In genomic region chr11:108224233-108224973, GRCm38 (mm10) we compare ENCODE assay signal across 10 mouse cellular contexts.
A peak's percentile ranks its signal among the peaks of the same experiment; 100 is the strongest.
DNase-seq lines count a peak whose midpoint lies in the region; ATAC-seq and TF ChIP-seq lines count a peak whose summit lies in the region.
"Had no signal": no experiment of that assay in that cellular context is flagged by ENCODE, and none has a peak within 500 bp of the region (broad histone marks: within the 10 kb centered on the region; RNA-seq: fewer than 3 reads in every experiment).

No protein-coding gene starts in this region.

- no peak for ATAC-seq in kidney, embryonic 14.5 days (ENCODE audit: low FRiP score, low TSS enrichment)
- no peak for ATAC-seq in midbrain, embryonic 14.5 days (ENCODE audit: low FRiP score, low TSS enrichment)

- DNase-seq in cerebellum, adult 2 months: peak; percentile 30 to 48
- DNase-seq in cerebellum, adult 8-10 months: no peak
- DNase-seq in kidney, postnatal 25 days: peak; percentile 32 to 61
- peak; percentile 63 for DNase-seq in CD4-positive, CD25-positive, alpha-beta regulatory T cell, adult 2 months (ENCODE audit: low read depth, low spot score)
- no peak for DNase-seq in midbrain, embryonic 14.5 days
- DNase-seq in right cerebral cortex, adult 2 months (ENCODE audit: low spot score in 2 of 2): no peak
- DNase-seq in gastrocnemius, postnatal 14 days: no peak

- no peak for TF ChIP-seq CTCF in cerebellum, adult 2 months (IDR thresholded peaks at IDR 0.05; ENCODE audit: borderline replicate concordance, insufficient read depth, low read depth, low read length)

- no peaks in the 10 kb centered on the region for H3K27me3 ChIP-seq in cerebellum, adult 2 months (ENCODE audit: control insufficient read depth, insufficient read depth, low read length)
- no peaks in the 10 kb centered on the region for H3K27me3 ChIP-seq in kidney, embryonic 14.5 days (ENCODE audit: control insufficient read depth, insufficient read depth, low read length)
- no peaks in the 10 kb centered on the region for H3K27me3 ChIP-seq in midbrain, embryonic 14.5 days (ENCODE audit: control insufficient read depth, insufficient read depth, low read length)
- H3K27me3 ChIP-seq: neural tube, embryonic 12.5 days had no signal

- H3K4me3 ChIP-seq in cerebellum, adult 2 months (replicated peaks; ENCODE audit: insufficient read depth, low read depth, low read length): no peak overlapping the region
- no peak overlapping the region for H3K4me3 ChIP-seq in kidney, embryonic 14.5 days (ENCODE audit: low read length)
- no peak overlapping the region for H3K4me3 ChIP-seq in midbrain, embryonic 14.5 days (replicated peaks; ENCODE audit: low read depth, low read length)
- H3K4me3 ChIP-seq: embryonic facial prominence, embryonic 10.5 days; neural tube, embryonic 12.5 days had no signal

- H3K9ac ChIP-seq in kidney, embryonic 14.5 days (ENCODE audit: low read depth, low read length): no peak overlapping the region
- no peak overlapping the region for H3K9ac ChIP-seq in midbrain, embryonic 14.5 days (replicated peaks; ENCODE audit: low read length)
- H3K9ac ChIP-seq: neural tube, embryonic 12.5 days had no signal

- H3K4me2 ChIP-seq in kidney, embryonic 14.5 days (replicated peaks; ENCODE audit: low read depth, low read length): no peak overlapping the region
- H3K4me2 ChIP-seq in midbrain, embryonic 14.5 days (ENCODE audit: low read length): no peak overlapping the region
- H3K4me2 ChIP-seq: neural tube, embryonic 12.5 days had no signal

- no peaks in the 10 kb centered on the region for H3K36me3 ChIP-seq in kidney, embryonic 14.5 days (ENCODE audit: control insufficient read depth, insufficient read depth, low read length)
- no peaks in the 10 kb centered on the region for H3K36me3 ChIP-seq in midbrain, embryonic 14.5 days (ENCODE audit: control insufficient read depth, insufficient read depth, low read length)
- H3K36me3 ChIP-seq: embryonic facial prominence, embryonic 10.5 days; neural tube, embryonic 12.5 days had no signal

- no peak for TF ChIP-seq POLR2A in cerebellum, adult 2 months (IDR thresholded peaks at IDR 0.05; ENCODE audit: borderline replicate concordance, insufficient read depth, low read length)

- intact Hi-C loops in gastrocnemius, postnatal 14 days (cut with DNase I; ENCODE audit: low total_unique reads): no loop called here

- no peaks in the 10 kb centered on the region for H3K9me3 ChIP-seq in kidney, embryonic 14.5 days (ENCODE audit: control insufficient read depth, low read length)
- H3K9me3 ChIP-seq in midbrain, embryonic 14.5 days (ENCODE audit: control insufficient read depth, low read length): no peaks in the 10 kb centered on the region
- H3K9me3 ChIP-seq: embryonic facial prominence, embryonic 10.5 days; neural tube, embryonic 12.5 days had no signal

- peaks cover 17% of the 10 kb centered on the region; the same call in 1 of the 2 replicates for H3K4me1 ChIP-seq in cerebellum, adult 2 months (ENCODE audit: control insufficient read depth, insufficient read depth, low read length)
- peaks cover 19% of the 10 kb centered on the region for H3K4me1 ChIP-seq in kidney, embryonic 14.5 days (ENCODE audit: control insufficient read depth, insufficient read depth, low read length)
- peaks cover 20% of the 10 kb centered on the region for H3K4me1 ChIP-seq in midbrain, embryonic 14.5 days (ENCODE audit: control insufficient read depth, insufficient read depth, low read length)

- no peak overlapping the region for H3K27ac ChIP-seq in cerebellum, adult 2 months (ENCODE audit: insufficient read depth, low read length)
- H3K27ac ChIP-seq in kidney, embryonic 14.5 days (ENCODE audit: low read depth, low read length): no peak overlapping the region
- peak overlapping the region; percentile 6; the same call in 1 of the 2 replicates for H3K27ac ChIP-seq in midbrain, embryonic 14.5 days (replicated peaks; ENCODE audit: low read depth, low read length)
- H3K27ac ChIP-seq: neural tube, embryonic 12.5 days had no signal

- WGBS in cerebellum, adult 2 months: 44% methylated on average over 11 of the region's 11 CpGs
- WGBS in kidney, embryonic 14.5 days: 30% methylated on average over 11 of the region's 11 CpGs
- WGBS in midbrain, embryonic 14.5 days: 39% methylated on average over 11 of the region's 11 CpGs

Comparison
In these comparisons a context has a peak if more than half of its experiments do, and no peak if none do; other contexts are left out.
1. DNase-seq: peak in cerebellum, adult 2 months (2 of 2), kidney, postnatal 25 days (2 of 2) and CD4-positive, CD25-positive, alpha-beta regulatory T cell, adult 2 months (single experiment); none in cerebellum, adult 8-10 months (single experiment), midbrain, embryonic 14.5 days (single experiment), right cerebral cortex, adult 2 months (0 of 2) and gastrocnemius, postnatal 14 days (single experiment).